Mouse (Mus musculus): ENCODE measurements around the gene Abhd12b. TPM values are rescaled to one million over a fixed set of nuclear protein-coding genes. Genes with fewer than 3 reads are reported as not detected.

Gene Abhd12b
- polyA plus RNA-seq, 1 experiment from 2014 or later: not detected

DNA sequence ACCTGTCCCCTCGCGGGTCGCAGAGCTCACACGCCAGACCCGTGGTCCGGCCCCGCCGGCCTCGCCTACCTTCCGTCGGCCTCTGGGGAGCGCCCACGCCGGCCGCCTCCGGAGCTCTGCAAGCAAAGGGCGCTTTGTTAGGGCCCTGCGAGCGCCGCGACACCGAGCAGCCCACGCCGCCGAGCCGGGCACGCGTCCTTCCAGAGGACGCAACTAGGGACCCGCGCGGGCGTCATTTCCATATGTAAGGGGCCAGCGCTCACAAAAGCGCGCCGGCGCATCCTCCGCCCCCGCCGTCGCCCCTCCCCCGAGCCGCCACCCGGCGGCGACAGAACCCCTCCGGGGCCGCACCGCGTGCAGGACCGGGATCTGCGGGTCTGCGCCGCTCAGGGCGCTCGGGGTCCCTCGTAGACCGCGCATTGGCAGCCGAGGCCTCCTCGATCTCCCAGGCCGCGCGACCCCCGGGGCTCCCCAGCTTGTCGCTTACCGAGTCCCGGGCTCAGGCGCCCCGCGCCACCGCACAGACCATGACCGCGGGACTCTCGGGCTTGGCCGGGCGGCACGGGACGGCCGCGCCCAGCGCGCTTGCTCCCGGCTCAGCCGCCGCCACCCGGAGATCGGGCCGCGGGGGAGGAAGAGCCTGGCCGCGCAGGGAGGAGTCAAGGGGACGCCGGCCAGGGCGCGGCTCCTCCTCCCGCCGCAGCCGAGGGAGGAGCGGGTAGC is 42.4 kb upstream of the Abhd12b start:
- Histone ChIP-seq H3K4me1 (ENCODE audit: control insufficient read depth, low read depth, low read length) (peaks cover 19% of the 10 kb centered on the region), H3K9me3 (replicated peaks; ENCODE audit: control insufficient read depth, low read length) (no peaks in the 10 kb centered on the region), H3K4me2 (ENCODE audit: low read depth, low read length) (peak overlapping the region; percentile 94), H3K27ac (ENCODE audit: low read length) (peak overlapping the region; percentile 61), H3K27me3 (ENCODE audit: control insufficient read depth, insufficient read depth, low read depth, low read length) (peaks cover 27% of the 10 kb centered on the region), H3K4me3 (ENCODE audit: low read depth, low read length) (peak overlapping the region; percentile 72), H3K36me3 (ENCODE audit: control insufficient read depth, insufficient read depth) (no peaks in the 10 kb centered on the region), H3K9ac (ENCODE audit: low read depth, low read length) (peak overlapping the region; percentile 68)
- peak; percentile 91 for ATAC-seq (ENCODE audit: low read depth)
- WGBS (ENCODE audit: insufficient replicate concordance): under 1% methylated on average over 83 of the region's 101 CpGs

DNA sequence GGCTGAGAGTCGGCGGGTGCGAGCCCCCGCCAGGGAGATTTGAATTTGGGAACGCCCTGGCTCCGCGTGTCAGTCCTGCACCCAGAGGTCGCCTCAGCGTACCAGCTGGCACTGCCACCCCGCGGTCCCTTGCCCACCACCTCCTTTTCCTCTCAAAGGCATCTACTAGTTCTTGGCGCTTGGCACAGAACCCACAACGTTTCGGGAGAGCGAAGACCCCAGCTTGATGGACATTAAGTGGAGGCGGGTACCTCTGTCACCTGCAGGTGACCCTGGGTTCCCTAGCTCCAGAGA is 41.9 kb upstream of the Abhd12b start:
- Histone ChIP-seq H3K27ac (ENCODE audit: low read length) (no peak overlapping the region), H3K36me3 (ENCODE audit: control insufficient read depth, insufficient read depth) (no peaks in the 10 kb centered on the region), H3K9ac (ENCODE audit: low read depth, low read length) (peak overlapping the region; percentile 35), H3K27me3 (ENCODE audit: control insufficient read depth, insufficient read depth, low read depth, low read length) (peaks cover 27% of the 10 kb centered on the region), H3K9me3 (replicated peaks; ENCODE audit: control insufficient read depth, low read length) (no peaks in the 10 kb centered on the region), H3K4me3 (ENCODE audit: low read depth, low read length) (peak overlapping the region; percentile 72), H3K4me2 (ENCODE audit: low read depth, low read length) (peak overlapping the region; percentile 94), H3K4me1 (ENCODE audit: control insufficient read depth, low read depth, low read length) (peaks cover 19% of the 10 kb centered on the region)
- WGBS (ENCODE audit: insufficient replicate concordance): 4% methylated on average over 15 of the region's 16 CpGs
- no peak for ATAC-seq (ENCODE audit: low read depth)

DNA sequence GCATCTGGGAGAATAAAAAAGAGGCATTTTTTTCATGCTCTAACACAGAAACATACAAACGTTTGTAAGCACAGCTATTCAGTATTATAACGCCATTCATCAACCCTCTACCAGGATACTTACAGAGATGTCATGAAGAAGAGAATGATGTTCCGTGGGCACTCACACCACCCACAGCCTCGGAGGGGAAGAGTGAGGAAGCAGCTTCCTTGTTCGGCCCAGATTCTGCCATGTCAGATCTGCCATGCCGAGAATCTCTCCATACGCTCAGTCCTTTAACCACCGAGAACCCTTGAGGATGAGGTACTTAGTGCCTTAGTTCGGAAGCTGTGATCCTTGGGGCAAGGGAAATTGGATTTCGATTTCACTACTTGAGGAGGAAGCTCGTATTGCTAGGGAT is 40.6 kb upstream of the Abhd12b start, which contains the start of gene Nin:
Nin (minus strand) TSS at position 367 of the 400 bp plus-strand sequence.
- 64% methylated on average over 11 of the region's 11 CpGs for WGBS (ENCODE audit: insufficient replicate concordance)
- Histone ChIP-seq H3K27me3 (ENCODE audit: control insufficient read depth, insufficient read depth, low read depth, low read length) (peaks cover 27% of the 10 kb centered on the region), H3K9me3 (replicated peaks; ENCODE audit: control insufficient read depth, low read length) (no peaks in the 10 kb centered on the region), H3K4me2 (ENCODE audit: low read depth, low read length) (no peak within 1 kb of the TSS), H3K9ac (ENCODE audit: low read depth, low read length) (no peak within 1 kb of the TSS), H3K27ac (ENCODE audit: low read length) (no peak within 1 kb of the TSS), H3K4me3 (ENCODE audit: low read depth, low read length) (no peak within 1 kb of the TSS), H3K36me3 (ENCODE audit: control insufficient read depth, insufficient read depth) (no peaks in the 10 kb centered on the region), H3K4me1 (ENCODE audit: control insufficient read depth, low read depth, low read length) (peaks cover 19% of the 10 kb centered on the region)
- ATAC-seq (ENCODE audit: low read depth): no peak

DNA sequence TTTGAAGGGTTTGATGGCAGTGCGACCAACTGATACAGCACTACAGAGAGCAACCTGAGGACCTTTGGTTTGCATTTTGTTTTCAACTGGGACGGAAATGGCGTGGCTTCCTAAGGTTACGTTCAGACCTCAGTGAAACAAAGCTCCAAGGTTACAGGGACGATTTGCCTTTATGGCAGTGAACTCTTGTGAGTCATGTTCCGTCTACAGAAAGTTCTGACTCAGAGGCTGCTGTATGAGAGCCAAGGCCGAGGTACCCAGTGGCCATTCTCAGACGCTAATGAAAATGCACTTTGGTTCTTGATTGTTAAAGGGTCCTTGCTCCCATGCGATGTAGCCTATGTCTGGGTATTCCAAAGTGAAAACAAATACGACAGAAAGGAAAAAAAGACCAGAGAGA is 36.8 kb upstream of the Abhd12b start:
- 64% methylated on average over 10 of the region's 10 CpGs for WGBS (ENCODE audit: insufficient replicate concordance)
- no peak overlapping the region for H3K9ac ChIP-seq (ENCODE audit: low read depth, low read length)
- no peak overlapping the region for H3K4me2 ChIP-seq (ENCODE audit: low read depth, low read length)
- H3K36me3 ChIP-seq (ENCODE audit: control insufficient read depth, insufficient read depth): no peaks in the 10 kb centered on the region
- no peak overlapping the region for H3K4me3 ChIP-seq (ENCODE audit: low read depth, low read length)
- H3K27me3 ChIP-seq (ENCODE audit: control insufficient read depth, insufficient read depth, low read depth, low read length): peaks cover 6% of the 10 kb centered on the region
- H3K27ac ChIP-seq (ENCODE audit: low read length): no peak overlapping the region
- H3K4me1 ChIP-seq (ENCODE audit: control insufficient read depth, low read depth, low read length): peaks cover under 1% of the 10 kb centered on the region; the same call in 1 of the 2 replicates
- no peaks in the 10 kb centered on the region for H3K9me3 ChIP-seq (replicated peaks; ENCODE audit: control insufficient read depth, low read length)
- no peak for ATAC-seq (ENCODE audit: low read depth)

DNA sequence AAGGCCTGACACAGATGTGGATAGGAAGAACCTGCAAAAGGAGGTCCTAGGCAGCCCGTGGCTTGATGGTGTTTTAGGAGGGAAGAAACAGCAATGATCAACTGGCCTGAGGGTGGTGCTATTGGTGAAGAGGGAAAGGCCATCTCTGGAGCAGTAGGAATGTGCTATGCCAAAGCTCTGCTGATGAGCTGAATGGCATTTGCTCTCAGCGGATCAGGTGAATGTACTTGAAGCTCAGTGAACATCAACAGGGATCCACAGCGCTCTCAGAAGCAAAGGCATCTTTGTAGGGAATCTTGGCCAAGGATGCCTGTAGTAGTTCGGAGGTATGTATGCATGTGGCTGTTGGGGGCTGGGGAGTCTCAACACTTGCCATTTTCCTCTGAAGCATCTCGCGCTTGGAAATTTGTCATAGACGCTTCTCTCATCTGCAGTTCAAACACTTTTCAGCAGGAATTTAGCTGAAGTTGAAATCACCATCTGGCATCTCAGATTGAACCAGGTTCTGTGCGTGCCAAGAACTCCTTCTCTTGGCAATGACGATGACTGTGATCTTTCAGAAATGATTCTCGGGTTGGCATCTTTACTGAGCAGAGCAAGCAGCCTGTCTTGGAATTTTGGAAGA is 35.1 kb upstream of the Abhd12b start:
- Histone ChIP-seq H3K4me2 (ENCODE audit: low read depth, low read length) (no peak overlapping the region), H3K4me1 (ENCODE audit: control insufficient read depth, low read depth, low read length) (no peaks in the 10 kb centered on the region), H3K9ac (ENCODE audit: low read depth, low read length) (no peak overlapping the region), H3K4me3 (ENCODE audit: low read depth, low read length) (no peak overlapping the region), H3K27ac (ENCODE audit: low read length) (no peak overlapping the region), H3K27me3 (ENCODE audit: control insufficient read depth, insufficient read depth, low read depth, low read length) (no peaks in the 10 kb centered on the region; the same call in 1 of the 2 replicates), H3K9me3 (replicated peaks; ENCODE audit: control insufficient read depth, low read length) (no peaks in the 10 kb centered on the region), H3K36me3 (ENCODE audit: control insufficient read depth, insufficient read depth) (no peaks in the 10 kb centered on the region)
- WGBS (ENCODE audit: insufficient replicate concordance): 65% methylated on average over 10 of the region's 10 CpGs
- no peak for ATAC-seq (ENCODE audit: low read depth)

DNA sequence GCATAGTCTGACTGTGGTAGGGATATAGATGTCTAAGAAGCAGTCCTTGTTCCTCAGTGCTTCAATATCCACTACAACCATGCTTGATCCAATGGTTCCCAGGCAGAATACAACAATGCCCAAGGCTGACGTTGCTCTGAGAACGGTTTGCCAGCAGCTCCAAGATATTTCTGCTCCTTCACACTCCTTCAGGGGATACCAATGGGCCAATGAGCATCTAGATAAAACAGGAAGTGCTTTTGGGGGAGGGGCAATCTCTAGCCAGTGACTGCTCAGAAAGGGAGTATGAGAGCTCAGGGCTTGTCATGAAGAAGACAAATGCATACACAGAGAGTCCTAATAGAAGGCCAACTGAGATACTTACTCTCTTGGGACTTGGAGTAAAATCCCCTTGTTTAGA is 34.4 kb upstream of the Abhd12b start:
- no peak for ATAC-seq (ENCODE audit: low read depth)
- Histone ChIP-seq H3K4me2 (ENCODE audit: low read depth, low read length) (no peak overlapping the region), H3K27me3 (ENCODE audit: control insufficient read depth, insufficient read depth, low read depth, low read length) (no peaks in the 10 kb centered on the region; the same call in 1 of the 2 replicates), H3K27ac (ENCODE audit: low read length) (no peak overlapping the region), H3K9ac (ENCODE audit: low read depth, low read length) (no peak overlapping the region), H3K4me3 (ENCODE audit: low read depth, low read length) (no peak overlapping the region), H3K9me3 (replicated peaks; ENCODE audit: control insufficient read depth, low read length) (no peaks in the 10 kb centered on the region), H3K4me1 (ENCODE audit: control insufficient read depth, low read depth, low read length) (no peaks in the 10 kb centered on the region), H3K36me3 (ENCODE audit: control insufficient read depth, insufficient read depth) (no peaks in the 10 kb centered on the region)
- WGBS (ENCODE audit: insufficient replicate concordance): 18% methylated on average over 2 of the region's 2 CpGs

DNA sequence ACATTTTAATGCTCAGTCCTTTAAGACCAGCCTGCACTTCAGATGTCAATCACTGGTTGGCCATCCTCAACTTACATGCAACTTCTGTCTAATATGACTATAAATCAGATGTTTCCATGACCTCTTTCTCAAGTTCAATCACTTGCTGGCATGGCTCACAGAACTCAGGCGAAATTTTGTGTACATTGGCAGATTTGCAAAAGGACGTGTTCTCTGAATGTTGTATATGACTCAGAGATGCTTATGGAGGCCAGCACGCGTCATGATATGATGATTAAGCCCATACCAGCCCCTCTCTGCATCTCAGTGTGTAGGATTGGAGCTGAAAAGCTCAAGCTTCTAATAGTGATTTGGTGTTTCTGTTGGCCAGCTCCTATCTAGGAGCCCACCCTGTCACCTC is 27.3 kb upstream of the Abhd12b start:
- no peak overlapping the region for H3K9ac ChIP-seq (ENCODE audit: low read depth, low read length)
- no peaks in the 10 kb centered on the region for H3K4me1 ChIP-seq (ENCODE audit: control insufficient read depth, low read depth, low read length)
- no peak overlapping the region for H3K4me3 ChIP-seq (ENCODE audit: low read depth, low read length)
- no peaks in the 10 kb centered on the region for H3K27me3 ChIP-seq (ENCODE audit: control insufficient read depth, insufficient read depth, low read depth, low read length)
- no peak for ATAC-seq (ENCODE audit: low read depth)
- WGBS (ENCODE audit: insufficient replicate concordance): 68% methylated on average over 4 of the region's 4 CpGs
- H3K9me3 ChIP-seq (replicated peaks; ENCODE audit: control insufficient read depth, low read length): no peaks in the 10 kb centered on the region
- H3K4me2 ChIP-seq (ENCODE audit: low read depth, low read length): no peak overlapping the region
- no peak overlapping the region for H3K27ac ChIP-seq (ENCODE audit: low read length)
- no peaks in the 10 kb centered on the region for H3K36me3 ChIP-seq (ENCODE audit: control insufficient read depth, insufficient read depth)

DNA sequence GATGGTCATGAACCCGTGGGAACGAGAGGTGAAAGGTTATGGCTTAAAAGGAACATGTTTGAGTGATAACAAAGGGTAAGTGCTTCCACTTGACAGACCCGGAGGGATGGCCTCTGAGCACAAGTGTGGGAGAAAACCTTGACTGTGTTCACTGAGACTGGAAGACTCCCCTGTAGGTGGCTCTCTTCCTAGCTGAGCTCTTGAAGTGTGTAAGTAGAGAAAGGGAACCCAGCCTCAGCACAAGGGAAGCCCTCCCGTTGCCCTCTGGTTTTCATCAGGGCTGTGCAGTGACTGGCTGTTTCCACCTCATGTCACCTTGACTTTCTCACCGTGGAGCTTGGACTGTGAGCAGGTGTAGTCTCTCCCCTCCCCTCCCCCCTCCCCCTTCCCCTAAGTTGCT is 24.8 kb upstream of the Abhd12b start:
- no peaks in the 10 kb centered on the region for H3K27me3 ChIP-seq (ENCODE audit: control insufficient read depth, insufficient read depth, low read depth, low read length)
- ATAC-seq (ENCODE audit: low read depth): no peak
- no peaks in the 10 kb centered on the region for H3K4me1 ChIP-seq (ENCODE audit: control insufficient read depth, low read depth, low read length)
- no peak overlapping the region for H3K4me3 ChIP-seq (ENCODE audit: low read depth, low read length)
- 29% methylated on average over 5 of the region's 5 CpGs for WGBS (ENCODE audit: insufficient replicate concordance)
- H3K9me3 ChIP-seq (replicated peaks; ENCODE audit: control insufficient read depth, low read length): no peaks in the 10 kb centered on the region
- H3K36me3 ChIP-seq (ENCODE audit: control insufficient read depth, insufficient read depth): no peaks in the 10 kb centered on the region
- no peak overlapping the region for H3K9ac ChIP-seq (ENCODE audit: low read depth, low read length)
- no peak overlapping the region for H3K27ac ChIP-seq (ENCODE audit: low read length)
- H3K4me2 ChIP-seq (ENCODE audit: low read depth, low read length): no peak overlapping the region

DNA sequence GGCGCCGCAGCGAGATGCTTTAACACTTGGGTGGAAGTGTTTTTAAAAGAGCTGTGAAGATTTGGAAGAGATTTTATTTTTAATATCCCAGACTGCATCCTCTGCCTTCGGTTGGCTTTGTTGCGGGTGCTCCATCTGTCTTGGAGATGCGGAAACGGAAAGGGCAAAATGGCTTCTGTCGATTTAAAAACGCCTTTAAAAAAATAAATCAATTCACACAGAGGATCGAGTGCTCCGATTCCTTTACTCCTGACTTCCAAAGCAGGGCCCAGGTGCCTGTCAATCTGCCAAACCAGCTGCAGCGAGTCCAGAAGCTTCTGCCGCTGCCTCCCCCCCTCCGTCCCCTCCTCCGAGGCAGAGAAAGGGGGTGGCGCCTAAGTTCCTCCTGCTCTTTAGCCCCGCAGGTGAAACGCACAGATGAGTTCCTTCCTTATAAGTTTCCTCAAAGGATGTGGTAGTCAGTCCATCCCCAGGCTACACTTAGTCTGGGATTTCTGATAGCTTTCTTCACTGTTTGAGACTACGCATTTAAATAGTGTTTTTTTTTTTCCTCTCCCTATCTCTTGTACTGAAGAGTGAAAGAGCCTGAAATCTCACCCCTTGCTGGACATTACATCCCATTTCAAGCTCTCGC is 22.8 kb upstream of the Abhd12b start:
- Histone ChIP-seq H3K36me3 (ENCODE audit: control insufficient read depth, insufficient read depth) (no peaks in the 10 kb centered on the region), H3K27ac (ENCODE audit: low read length) (no peak overlapping the region), H3K27me3 (ENCODE audit: control insufficient read depth, insufficient read depth, low read depth, low read length) (no peaks in the 10 kb centered on the region), H3K4me2 (ENCODE audit: low read depth, low read length) (no peak overlapping the region), H3K4me1 (ENCODE audit: control insufficient read depth, low read depth, low read length) (no peaks in the 10 kb centered on the region), H3K9ac (ENCODE audit: low read depth, low read length) (no peak overlapping the region), H3K9me3 (replicated peaks; ENCODE audit: control insufficient read depth, low read length) (no peaks in the 10 kb centered on the region), H3K4me3 (ENCODE audit: low read depth, low read length) (no peak overlapping the region)
- ATAC-seq (ENCODE audit: low read depth): no peak
- WGBS (ENCODE audit: insufficient replicate concordance): 51% methylated on average over 20 of the region's 20 CpGs
